Mouse (Mus musculus) lung, postnatal 0 days (tissue): ENCODE results near the gene BC048562. TPM values are rescaled to one million over a fixed set of nuclear protein-coding genes. Genes with fewer than 3 reads are reported as not detected.

Experiments used
- ATAC-seq: fragments of 200-750 bp; cut with Nextera tagmentation; 2 replicates; pipeline ENCODE4 v1.8.0; 2017; ENCODE audit warnings: moderate library complexity
- DNase-seq: peaks from one replicate; pipeline ENCODE4 v3.0.0-alpha.2; 2016; ENCODE audit warnings: low spot score
- H3K27ac ChIP-seq: fragments of 300-500 bp; sonication (generic); 2 replicates; pipeline ENCODE4 v1.5.1; 2014; ENCODE audit warnings: antibody characterized with exemption, mild to moderate bottlenecking, low read length, mixed read lengths
- H3K27me3 ChIP-seq: fragments of 300-500 bp; sonication (generic); replicated peaks from 2 replicates; pipeline ENCODE4 v1.6.1; 2014; ENCODE audit warnings: low read length, mixed read lengths; ENCODE audit not compliant: insufficient read depth
- H3K36me3 ChIP-seq: fragments of 300-500 bp; sonication (generic); 2 replicates; pipeline ENCODE4 v1.6.1; 2014; ENCODE audit warnings: low read length, mixed read lengths; ENCODE audit not compliant: insufficient read depth
- H3K4me1 ChIP-seq: fragments of 300-500 bp; sonication (generic); 2 replicates; pipeline ENCODE4 v1.6.1; 2014; ENCODE audit warnings: antibody characterized with exemption, low read depth, low read length, mixed read lengths; ENCODE audit not compliant: insufficient read depth
- H3K4me2 ChIP-seq: fragments of 300-500 bp; sonication (generic); replicated peaks from 2 replicates; pipeline ENCODE4 v1.6.1; 2014; ENCODE audit warnings: low read depth, mild to moderate bottlenecking, low read length, moderate library complexity, mixed read lengths
- H3K4me3 ChIP-seq: fragments of 300-500 bp; sonication (generic); 2 replicates; pipeline ENCODE4 v1.5.1; 2014; ENCODE audit warnings: low read depth, low read length
- H3K9ac ChIP-seq: fragments of 300-500 bp; sonication (generic); replicated peaks from 2 replicates; pipeline ENCODE4 v1.6.1; 2014; ENCODE audit warnings: low read depth, mild to moderate bottlenecking
- H3K9me3 ChIP-seq: fragments of 300-500 bp; sonication (generic); 2 replicates; pipeline ENCODE4 v1.6.1; 2016; ENCODE audit warnings: low read length, mixed read lengths
- CTCF ChIP-seq: IDR thresholded peaks from 2 replicates; pipeline ENCODE4 v1.5.1; 2016; ENCODE audit warnings: antibody characterized with exemption, mild to moderate bottlenecking
- EP300 ChIP-seq: IDR thresholded peaks from 2 replicates; pipeline ENCODE4 v1.6.1; 2016; ENCODE audit warnings: antibody characterized with exemption, mild to moderate bottlenecking, control low read depth
- WGBS: fragments of 180-500 bp; shearing (Covaris S2); extraction: QIAGEN DNeasy Blood & Tissue Kit; methylation state at CpG from one replicate; pipeline ENCODE4 v1.1.7; 2014; 5-methylcytosine and 5-hydroxymethylcytosine counted together
- polyA plus RNA-seq: library from polyadenylated mRNA; unstranded; fragments of >200 nt; fragmentation: Nextera tagmentation; extraction: Ambion mirVana; gene quantifications from 2 replicates; pipeline ENCODE4 v1.2.1, GENCODE M21; 2015

The BC048562 gene
- polyA plus RNA-seq, 1 experiment from 2014 or later, result not detected

GRCm38 (mm10) chr9:108452291-108452906 lies 16.1 kb downstream of the BC048562 start:
- Histone ChIP-seq H3K9me3 (no peaks in the 10 kb centered on the region), H3K4me2 (peak overlapping the region; percentile 98), H3K27me3 (no peaks in the 10 kb centered on the region), H3K36me3 (0 out of 2 replicates have a peak, but pooled peaks cover 3% of the 10 kb centered on the region), H3K4me1 (peaks cover 19% of the 10 kb centered on the region; the same call in 1 of the 2 replicates), H3K9ac (peak overlapping the region; percentile 60), H3K27ac (peak overlapping the region; percentile 57), H3K4me3 (peak overlapping the region; percentile 59)
- peak; percentile 88 for ATAC-seq
- 1% methylated on average over 39 of the region's 40 CpGs for WGBS
- peak; percentile 90 for DNase-seq
- TF ChIP-seq CTCF, result peak; percentile 90
- no peak for TF ChIP-seq EP300

GRCm38 (mm10) chr9:108452911-108453310 lies 16.6 kb downstream of the BC048562 start:
- WGBS, result 42% methylated on average over 6 of the region's 6 CpGs
- no peak overlapping the region for H3K27ac ChIP-seq
- TF ChIP-seq CTCF, result no peak
- TF ChIP-seq EP300, result no peak
- H3K4me1 ChIP-seq, result peaks cover 19% of the 10 kb centered on the region; the same call in 1 of the 2 replicates
- peak overlapping the region; percentile 59 for H3K4me3 ChIP-seq
- ATAC-seq (peak; percentile 5; the same call in 1 of the 2 replicates), DNase-seq (no peak)
- no peaks in the 10 kb centered on the region for H3K27me3 ChIP-seq
- H3K9ac ChIP-seq, result peak overlapping the region; percentile 60; the same call in 1 of the 2 replicates
- no peaks in the 10 kb centered on the region for H3K9me3 ChIP-seq
- H3K36me3 ChIP-seq, result 0 out of 2 replicates have a peak, but pooled peaks cover 3% of the 10 kb centered on the region
- H3K4me2 ChIP-seq, result peak overlapping the region; percentile 98

- TF ChIP-seq CTCF, result no peak
- TF ChIP-seq EP300, result no peak
- ATAC-seq, result no peak
- H3K27ac ChIP-seq, result no peak overlapping the region
- no peaks in the 10 kb centered on the region for H3K27me3 ChIP-seq
- DNase-seq, result no peak
- 68% methylated on average over 4 of the region's 4 CpGs for WGBS
- H3K4me1 ChIP-seq, result peaks cover 19% of the 10 kb centered on the region; the same call in 1 of the 2 replicates
- H3K4me3 ChIP-seq, result no peak overlapping the region
- H3K36me3 ChIP-seq, result no peaks in the 10 kb centered on the region
- H3K9ac ChIP-seq, result no peak overlapping the region
- H3K9me3 ChIP-seq, result no peaks in the 10 kb centered on the region
- no peak overlapping the region for H3K4me2 ChIP-seq
These were observed 17.2 kb downstream of the BC048562 start for GRCm38 (mm10) chr9:108453458-108453857.

- ATAC-seq, result no peak
- H3K9ac ChIP-seq, result no peak overlapping the region
- no peak for DNase-seq
- H3K36me3 ChIP-seq, result no peaks in the 10 kb centered on the region
- H3K27me3 ChIP-seq, result no peaks in the 10 kb centered on the region
- no peaks in the 10 kb centered on the region for H3K9me3 ChIP-seq
- no peak overlapping the region for H3K4me3 ChIP-seq
- TF ChIP-seq EP300 (no peak), CTCF (no peak)
- WGBS, result 83% methylated on average over 6 of the region's 6 CpGs
- no peak overlapping the region for H3K27ac ChIP-seq
- no peak overlapping the region for H3K4me2 ChIP-seq
- H3K4me1 ChIP-seq, result peaks cover 19% of the 10 kb centered on the region; the same call in 1 of the 2 replicates
These were observed 18.1 kb downstream of the BC048562 start for GRCm38 (mm10) chr9:108454429-108454828.

- no peak overlapping the region for H3K9ac ChIP-seq
- H3K9me3 ChIP-seq, result no peaks in the 10 kb centered on the region
- H3K4me1 ChIP-seq, result peaks cover 10% of the 10 kb centered on the region; the same call in 1 of the 2 replicates
- peak; percentile 33 for DNase-seq
- TF ChIP-seq EP300 (no peak), CTCF (no peak)
- no peaks in the 10 kb centered on the region for H3K36me3 ChIP-seq
- no peak overlapping the region for H3K4me3 ChIP-seq
- no peak for ATAC-seq
- 64% methylated on average over 12 of the region's 12 CpGs for WGBS
- no peak overlapping the region for H3K4me2 ChIP-seq
- H3K27me3 ChIP-seq, result no peaks in the 10 kb centered on the region
- H3K27ac ChIP-seq, result no peak overlapping the region
These were observed 19.7 kb downstream of the BC048562 start for GRCm38 (mm10) chr9:108455747-108456571.

GRCm38 (mm10) chr9:108456953-108457352 lies 20.7 kb downstream of the BC048562 start:
- DNase-seq, result no peak
- H3K27ac ChIP-seq, result no peak overlapping the region
- H3K4me2 ChIP-seq, result no peak overlapping the region
- no peak for ATAC-seq
- H3K36me3 ChIP-seq, result no peaks in the 10 kb centered on the region
- WGBS, result 83% methylated on average over 10 of the region's 10 CpGs
- no peak overlapping the region for H3K9ac ChIP-seq
- TF ChIP-seq EP300 (no peak), CTCF (no peak)
- no peaks in the 10 kb centered on the region for H3K9me3 ChIP-seq
- peaks cover 11% of the 10 kb centered on the region; the same call in 1 of the 2 replicates for H3K4me1 ChIP-seq
- H3K27me3 ChIP-seq, result no peaks in the 10 kb centered on the region
- H3K4me3 ChIP-seq, result no peak overlapping the region
